27 mouse cellular contexts compared by ENCODE assay signal in genomic region chr19:4619461-4619860, GRCm38 (mm10). TPM values are rescaled to one million over a fixed set of nuclear protein-coding genes. Genes with fewer than 3 reads are reported as not detected.
DNase-seq lines count a peak whose midpoint lies in the region; ATAC-seq lines count a peak whose summit lies in the region.
"Had no signal": no experiment of that assay in that cellular context is flagged by ENCODE, and none has a peak within 500 bp of the region (broad histone marks: within the 10 kb centered on the region; RNA-seq: fewer than 3 reads in every experiment).

No protein-coding gene starts in this region.

- DNase-seq in cerebellum, adult 9-11 months: peak; percentile 49
- no peak for DNase-seq in cerebellum, postnatal 36 days
- no peak for DNase-seq in limb, embryonic 10.5 days (ENCODE audit: low spot score)
- DNase-seq: adrenal gland, adult 2 months; adrenal gland, postnatal 14 days; cerebellum, adult 11 months; cerebellum, postnatal 10 days; forebrain, postnatal 0 days; gastrocnemius, adult 2 months; gastrocnemius, postnatal 14 days; heart, adult 18-20 months; heart, postnatal 10 days; heart, postnatal 4 days; kidney, adult 18-20 months had no signal

- no peak overlapping the region for H3K4me3 ChIP-seq in forebrain, embryonic 12.5 days (replicated peaks)
- no peak overlapping the region for H3K4me3 ChIP-seq in forebrain, embryonic 16.5 days (replicated peaks; ENCODE audit: low read length)
- no peak overlapping the region for H3K4me3 ChIP-seq in limb, embryonic 13.5 days
- H3K4me3 ChIP-seq in limb, embryonic 10.5 days: no peak overlapping the region
- H3K4me3 ChIP-seq: embryonic facial prominence, embryonic 12.5 days; erythroblast, embryonic 14.5 days; forebrain, embryonic 13.5 days; gastrocnemius, adult 2 months; heart, embryonic 12.5 days; heart, embryonic 15.5 days had no signal

- no peak for ATAC-seq in forebrain, embryonic 12.5 days (ENCODE audit: low FRiP score)
- no peak for ATAC-seq in forebrain, embryonic 16.5 days
- no peak for ATAC-seq in limb, embryonic 13.5 days (ENCODE audit: low FRiP score, low read depth)
- ATAC-seq: CD4-positive, CD25-positive, alpha-beta regulatory T cell, adult 4 months; forebrain, embryonic 13.5 days; forebrain, postnatal 0 days; hindbrain, postnatal 0 days; inflammation-experienced regulatory T-cells, adult 6 months; intestine, embryonic 16.5 days had no signal

- no peak overlapping the region for H3K27ac ChIP-seq in forebrain, embryonic 12.5 days
- no peak overlapping the region for H3K27ac ChIP-seq in forebrain, embryonic 16.5 days (ENCODE audit: low read length)
- no peak overlapping the region for H3K27ac ChIP-seq in limb, embryonic 13.5 days
- H3K27ac ChIP-seq in limb, embryonic 10.5 days: no peak overlapping the region
- H3K27ac ChIP-seq: embryonic facial prominence, embryonic 12.5 days; forebrain, embryonic 13.5 days; gastrocnemius, adult 2 months; heart, embryonic 15.5 days; hindbrain, embryonic 14.5 days; hindbrain, postnatal 0 days had no signal

- H3K27me3 ChIP-seq in forebrain, embryonic 12.5 days: peaks cover 4% of the 10 kb centered on the region; the same call in 1 of the 2 replicates
- no peaks in the 10 kb centered on the region for H3K27me3 ChIP-seq in forebrain, embryonic 16.5 days (replicated peaks; ENCODE audit: control insufficient read depth, insufficient read depth, low read length)
- H3K27me3 ChIP-seq in limb, embryonic 13.5 days: no peaks in the 10 kb centered on the region
- H3K27me3 ChIP-seq in limb, embryonic 10.5 days (ENCODE audit: low read depth, poor library complexity, severe bottlenecking): no peaks in the 10 kb centered on the region
- H3K27me3 ChIP-seq: embryonic facial prominence, embryonic 12.5 days; heart, embryonic 12.5 days had no signal

- peaks cover 39% of the 10 kb centered on the region for H3K36me3 ChIP-seq in forebrain, embryonic 12.5 days (replicated peaks)
- peaks cover 3% of the 10 kb centered on the region; the same call in 1 of the 2 replicates for H3K36me3 ChIP-seq in forebrain, embryonic 16.5 days (ENCODE audit: control insufficient read depth, insufficient read depth)
- H3K36me3 ChIP-seq in limb, embryonic 13.5 days: peaks cover 43% of the 10 kb centered on the region
- peaks cover 48% of the 10 kb centered on the region for H3K36me3 ChIP-seq in limb, embryonic 10.5 days

- H3K4me2 ChIP-seq in forebrain, embryonic 12.5 days: no peak overlapping the region
- H3K4me2 ChIP-seq in forebrain, embryonic 16.5 days (ENCODE audit: low read length): no peak overlapping the region
- no peak overlapping the region for H3K4me2 ChIP-seq in limb, embryonic 13.5 days (replicated peaks)
- H3K4me2 ChIP-seq: embryonic facial prominence, embryonic 12.5 days; forebrain, embryonic 13.5 days; heart, embryonic 12.5 days; heart, embryonic 15.5 days; hindbrain, embryonic 14.5 days had no signal

- WGBS in forebrain, embryonic 12.5 days: 85% methylated on average over 10 of the region's 10 CpGs
- 76% methylated on average over 10 of the region's 10 CpGs for WGBS in forebrain, embryonic 16.5 days
- 79% methylated on average over 10 of the region's 10 CpGs for WGBS in limb, embryonic 13.5 days
- WGBS in limb, embryonic 10.5 days: 92% methylated on average over 10 of the region's 10 CpGs

- H3K9ac ChIP-seq in forebrain, embryonic 12.5 days: 0 out of 2 replicates have a peak overlapping the region, but pooled peaks have one; percentile 2
- H3K9ac ChIP-seq in forebrain, embryonic 16.5 days (replicated peaks; ENCODE audit: low read depth, low read length): no peak overlapping the region
- H3K9ac ChIP-seq in limb, embryonic 13.5 days: peak overlapping the region; percentile 21; the same call in 1 of the 2 replicates
- H3K9ac ChIP-seq: embryonic facial prominence, embryonic 12.5 days; forebrain, embryonic 13.5 days; forebrain, postnatal 0 days; heart, embryonic 15.5 days; hindbrain, embryonic 14.5 days had no signal

- no peaks in the 10 kb centered on the region for H3K9me3 ChIP-seq in forebrain, embryonic 12.5 days
- no peaks in the 10 kb centered on the region for H3K9me3 ChIP-seq in forebrain, embryonic 16.5 days (ENCODE audit: control insufficient read depth, low read length)
- no peaks in the 10 kb centered on the region for H3K9me3 ChIP-seq in limb, embryonic 13.5 days
- no peaks in the 10 kb centered on the region for H3K9me3 ChIP-seq in limb, embryonic 10.5 days (replicated peaks)
- H3K9me3 ChIP-seq: embryonic facial prominence, embryonic 12.5 days; forebrain, embryonic 13.5 days; heart, embryonic 12.5 days; heart, embryonic 15.5 days had no signal

- H3K4me1 ChIP-seq in forebrain, embryonic 12.5 days: peaks cover 20% of the 10 kb centered on the region
- H3K4me1 ChIP-seq in forebrain, embryonic 16.5 days (replicated peaks; ENCODE audit: control insufficient read depth, insufficient read depth, low read length): peaks cover 13% of the 10 kb centered on the region
- H3K4me1 ChIP-seq in limb, embryonic 13.5 days: peaks cover 19% of the 10 kb centered on the region
- H3K4me1 ChIP-seq in limb, embryonic 10.5 days: peaks cover 29% of the 10 kb centered on the region

RNA-seq across cellular contexts. Expression of gene Lrfn4, which starts 4.0 kb away (rescaled TPM):
- 11.4 and 13.3 TPM in 2 replicates for polyA plus RNA-seq in forebrain, embryonic 12.5 days (2016; fragmentation: Nextera tagmentation; extraction: Ambion mirVana)
- polyA plus RNA-seq in forebrain, embryonic 16.5 days (2015; fragmentation: Nextera tagmentation; extraction: Ambion mirVana): 8.9 and 9.2 TPM in 2 replicates
- polyA plus RNA-seq in limb, embryonic 13.5 days (2015; fragmentation: Nextera tagmentation; extraction: Ambion mirVana): 6.2 and 6.4 TPM in 2 replicates
- 7.8 and 8.0 TPM in 2 replicates for polyA plus RNA-seq in limb, embryonic 10.5 days (2016; fragmentation: Nextera tagmentation; extraction: Ambion mirVana)
- polyA plus RNA-seq: CD4-positive, CD25-positive, alpha-beta regulatory T cell, adult 4 months had no signal

RNA-seq across cellular contexts. Expression of gene Rce1, which starts 6.0 kb away (rescaled TPM):
- polyA plus RNA-seq in forebrain, embryonic 12.5 days (2016; fragmentation: Nextera tagmentation; extraction: Ambion mirVana): 57.8 and 63.0 TPM in 2 replicates
- 53.8 and 59.0 TPM in 2 replicates for polyA plus RNA-seq in forebrain, embryonic 16.5 days (2015; fragmentation: Nextera tagmentation; extraction: Ambion mirVana)
- 65.2 and 66.7 TPM in 2 replicates for polyA plus RNA-seq in limb, embryonic 13.5 days (2015; fragmentation: Nextera tagmentation; extraction: Ambion mirVana)
- 85.7 and 90.4 TPM in 2 replicates for polyA plus RNA-seq in limb, embryonic 10.5 days (2016; fragmentation: Nextera tagmentation; extraction: Ambion mirVana)
